Mouse (Mus musculus) midbrain, embryonic 13.5 days (tissue): ENCODE results near the gene Vav1. TPM values are rescaled to one million over a fixed set of nuclear protein-coding genes. Genes with fewer than 3 reads are reported as not detected.

Experiments
- ATAC-seq: fragments of 200-750 bp; cut with Nextera tagmentation; 2 replicates; pipeline ENCODE4 v1.8.0; 2017; ENCODE audit warnings: mild to moderate bottlenecking, moderate TSS enrichment, moderate library complexity
- H3K27ac ChIP-seq: fragments of 300-500 bp; sonication (generic); 2 replicates; pipeline ENCODE4 v1.5.1; 2015; ENCODE audit warnings: inconsistent platforms, mild to moderate bottlenecking, moderate library complexity
- H3K27me3 ChIP-seq: fragments of 300-500 bp; sonication (generic); 2 replicates; pipeline ENCODE4 v1.6.1; 2015; ENCODE audit warnings: mild to moderate bottlenecking, inconsistent platforms
- H3K36me3 ChIP-seq: fragments of 300-500 bp; sonication (generic); 2 replicates; pipeline ENCODE4 v1.6.1; 2015; ENCODE audit warnings: mild to moderate bottlenecking, inconsistent platforms
- H3K4me1 ChIP-seq: fragments of 300-500 bp; sonication (generic); replicated peaks from 2 replicates; pipeline ENCODE4 v1.6.1; 2015; ENCODE audit warnings: inconsistent platforms
- H3K4me2 ChIP-seq: fragments of 300-500 bp; sonication (generic); replicated peaks from 2 replicates; pipeline ENCODE4 v1.6.1; 2015; ENCODE audit warnings: moderate library complexity, mild to moderate bottlenecking, inconsistent platforms
- H3K4me3 ChIP-seq: fragments of 300-500 bp; sonication (generic); replicated peaks from 2 replicates; pipeline ENCODE4 v1.5.1; 2015; ENCODE audit warnings: mild to moderate bottlenecking, inconsistent platforms
- H3K9ac ChIP-seq: fragments of 300-500 bp; sonication (generic); replicated peaks from 2 replicates; pipeline ENCODE4 v1.6.1; 2015; ENCODE audit warnings: mild to moderate bottlenecking, inconsistent platforms
- H3K9me3 ChIP-seq: fragments of 300-500 bp; sonication (generic); 2 replicates; pipeline ENCODE4 v1.6.1; 2016; ENCODE audit warnings: mild to moderate bottlenecking, inconsistent platforms
- WGBS: fragments of 180-500 bp; shearing (Covaris S2); methylation state at CpG from one replicate; pipeline ENCODE4 v1.1.7; 2015; 5-methylcytosine and 5-hydroxymethylcytosine counted together
- polyA plus RNA-seq: library from polyadenylated mRNA; unstranded; fragments of >200 nt; fragmentation: Nextera tagmentation; extraction: Ambion mirVana; gene quantifications from 2 replicates; pipeline ENCODE4 v1.2.1, GENCODE M21; 2015

Vav1 gene
- polyA plus RNA-seq, 1 experiment from 2014 or later, result 1.3 TPM

- WGBS, result 89% methylated on average over 9 of the region's 9 CpGs
- ATAC-seq, result no peak
- no peaks in the 10 kb centered on the region for H3K4me1 ChIP-seq
- H3K27ac ChIP-seq, result no peak overlapping the region
- no peak overlapping the region for H3K4me3 ChIP-seq
- H3K27me3 ChIP-seq, result no peaks in the 10 kb centered on the region
- H3K9me3 ChIP-seq, result no peaks in the 10 kb centered on the region
- no peak overlapping the region for H3K4me2 ChIP-seq
- H3K9ac ChIP-seq, result no peak overlapping the region
- no peaks in the 10 kb centered on the region for H3K36me3 ChIP-seq
These were observed 72.2 kb downstream of the Vav1 start for GRCm38 (mm10) chr17:57351107-57351506.

- Histone ChIP-seq H3K4me1 (no peaks in the 10 kb centered on the region), H3K27me3 (no peaks in the 10 kb centered on the region), H3K36me3 (no peaks in the 10 kb centered on the region), H3K4me3 (no peak within 1 kb of the TSS), H3K27ac (no peak within 1 kb of the TSS), H3K9ac (no peak within 1 kb of the TSS), H3K9me3 (no peaks in the 10 kb centered on the region), H3K4me2 (no peak within 1 kb of the TSS)
- ATAC-seq, result no peak
- WGBS, result 0% methylated on average over 1 of the region's 1 CpGs
These were observed 79.5 kb downstream of the Vav1 start, which contains the start of gene Adgre1 for GRCm38 (mm10) chr17:57358441-57358840. Gene Adgre1, plus strand, starts transcription at chr17:57358691.

DNA sequence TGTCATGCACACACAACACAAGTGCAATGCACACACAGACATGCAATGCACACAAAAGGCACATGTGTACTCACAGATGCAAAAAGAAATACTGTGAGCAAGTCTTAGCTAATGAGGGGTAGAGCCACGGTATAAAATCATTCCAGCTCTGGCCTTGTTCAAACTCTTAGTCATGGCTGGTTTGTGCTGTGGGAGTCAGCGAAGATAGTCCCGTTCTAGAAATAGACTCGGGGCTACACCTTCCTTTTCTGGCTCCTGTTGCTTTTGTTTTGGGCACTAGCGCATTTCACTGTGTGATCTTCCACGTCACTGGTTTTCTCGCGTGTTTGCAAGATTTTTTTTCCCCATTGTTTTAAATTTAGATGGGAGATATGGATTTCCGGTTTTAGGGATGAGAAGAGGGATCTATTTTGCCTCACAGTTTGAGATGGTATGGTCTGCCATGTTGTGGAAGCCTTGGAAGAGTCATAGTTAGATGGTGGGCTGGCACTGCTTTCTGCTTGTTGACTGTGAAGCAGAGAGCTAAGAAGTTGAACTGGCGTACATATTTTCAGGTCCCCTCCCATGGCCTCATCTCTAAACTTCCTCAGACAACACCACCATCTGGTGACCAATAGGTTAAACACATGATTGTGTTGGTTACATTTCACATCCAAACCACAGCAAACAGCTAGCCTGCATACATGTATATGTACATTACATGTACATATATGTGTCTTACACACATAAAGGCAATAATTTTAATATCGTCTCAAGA, 80.8 kb downstream of the Vav1 start:
- H3K9ac ChIP-seq, result no peak overlapping the region
- ATAC-seq, result no peak
- H3K27me3 ChIP-seq, result no peaks in the 10 kb centered on the region
- H3K4me3 ChIP-seq, result no peak overlapping the region
- no peaks in the 10 kb centered on the region for H3K9me3 ChIP-seq
- H3K4me2 ChIP-seq, result no peak overlapping the region
- H3K36me3 ChIP-seq, result no peaks in the 10 kb centered on the region
- no peak overlapping the region for H3K27ac ChIP-seq
- no peaks in the 10 kb centered on the region for H3K4me1 ChIP-seq
- 90% methylated on average over 11 of the region's 11 CpGs for WGBS

Other genes starting within 250 kb of the Vav1 start
- 33.1 and 39.1 TPM in 2 replicates for gene Khsrp, start 247.6 kb upstream of the Vav1 start, polyA plus RNA-seq
- not detected in 2 replicates for gene Slc25a41, start 237.4 kb upstream of the Vav1 start, polyA plus RNA-seq
- 0.73 and 1.2 TPM in 2 replicates for gene Crb3, start 220.0 kb upstream of the Vav1 start, polyA plus RNA-seq
- 24.3 and 26.9 TPM in 2 replicates for gene Slc25a23, start 219.2 kb upstream of the Vav1 start, polyA plus RNA-seq
- 3.1 and 4.5 TPM in 2 replicates for gene Dennd1c, start 200.6 kb upstream of the Vav1 start, polyA plus RNA-seq
- gene Tubb4a, start 191.3 kb upstream of the Vav1 start, polyA plus RNA-seq, result 307 and 321 TPM in 2 replicates
- 5.7 and 6.6 TPM in 2 replicates for gene Tnfsf9, start 173.8 kb upstream of the Vav1 start, polyA plus RNA-seq
- 0.44 and 0.82 TPM in 2 replicates for gene Cd70, start 129.3 kb upstream of the Vav1 start, polyA plus RNA-seq
- not detected in 2 replicates for gene Tnfsf14, start 84.9 kb upstream of the Vav1 start, polyA plus RNA-seq
- gene C3, start 51.0 kb upstream of the Vav1 start, polyA plus RNA-seq, result 0.34 and 1.1 TPM in 2 replicates
- gene Gpr108, start 30.7 kb upstream of the Vav1 start, polyA plus RNA-seq, result 19.6 and 20.6 TPM in 2 replicates
- 12.3 and 13.7 TPM in 2 replicates for gene Trip10, start 29.6 kb upstream of the Vav1 start, polyA plus RNA-seq
- 3.6 and 3.7 TPM in 2 replicates for gene Adgre1, start 79.6 kb downstream of the Vav1 start, polyA plus RNA-seq